Mouse (Mus musculus) liver, embryonic 11.5 days (tissue): ENCODE results near the gene Gdpd1. TPM values are rescaled to one million over a fixed set of nuclear protein-coding genes. Genes with fewer than 3 reads are reported as not detected.

Experiments used
- ATAC-seq: fragments of 200-750 bp; cut with Nextera tagmentation; replicated peaks from 2 replicates; pipeline ENCODE4 v1.8.0; 2017; ENCODE audit warnings: moderate number of reproducible peaks, mild to moderate bottlenecking, moderate TSS enrichment, moderate library complexity; ENCODE audit not compliant: low FRiP score
- DNase-seq: peaks from one replicate; pipeline ENCODE4 v3.0.0-alpha.2; 2017; ENCODE audit warnings: low spot score
- H3K27ac ChIP-seq: fragments of 300-500 bp; sonication (generic); 2 replicates; pipeline ENCODE4 v1.5.1; 2014; ENCODE audit warnings: mild to moderate bottlenecking, low read depth, low read length, control low read depth
- H3K27me3 ChIP-seq: fragments of 300-500 bp; sonication (generic); replicated peaks from 2 replicates; pipeline ENCODE4 v1.6.1; 2014; ENCODE audit warnings: low read length, mixed read lengths; ENCODE audit not compliant: control insufficient read depth, insufficient read depth
- H3K36me3 ChIP-seq: fragments of 300-500 bp; sonication (generic); 2 replicates; pipeline ENCODE4 v1.6.1; 2014; ENCODE audit warnings: mild to moderate bottlenecking, low read length, moderate library complexity, mixed read lengths; ENCODE audit not compliant: control insufficient read depth, insufficient read depth
- H3K4me1 ChIP-seq: fragments of 300-500 bp; sonication (generic); replicated peaks from 2 replicates; pipeline ENCODE4 v1.6.1; 2014; ENCODE audit warnings: low read length, mixed read lengths; ENCODE audit not compliant: control insufficient read depth, insufficient read depth
- H3K4me2 ChIP-seq: fragments of 300-500 bp; sonication (generic); 2 replicates; pipeline ENCODE4 v1.6.1; 2014; ENCODE audit warnings: mild to moderate bottlenecking, control low read depth, moderate library complexity
- H3K4me3 ChIP-seq: fragments of 300-500 bp; sonication (generic); 2 replicates; pipeline ENCODE4 v1.5.1; 2014; ENCODE audit warnings: low read depth, low read length, control low read depth
- H3K9ac ChIP-seq: fragments of 300-500 bp; sonication (generic); 2 replicates; pipeline ENCODE4 v1.6.1; 2014; ENCODE audit warnings: low read depth, low read length, control low read depth
- H3K9me3 ChIP-seq: fragments of 300-500 bp; sonication (generic); 2 replicates; pipeline ENCODE4 v1.6.1; 2016; ENCODE audit warnings: low read length, inconsistent platforms, mixed read lengths; ENCODE audit not compliant: control insufficient read depth
- WGBS: fragments of 180-500 bp; shearing (Covaris S2); extraction: QIAGEN DNeasy Blood & Tissue Kit; methylation state at CpG from one replicate; pipeline ENCODE4 v1.1.7; 2014; 5-methylcytosine and 5-hydroxymethylcytosine counted together
- polyA plus RNA-seq: library from polyadenylated mRNA; unstranded; fragments of >200 nt; fragmentation: Nextera tagmentation; extraction: Ambion mirVana; gene quantifications from 2 replicates; pipeline ENCODE4 v1.2.1, GENCODE M21; 2014

The Gdpd1 gene
- polyA plus RNA-seq, 1 experiment from 2014 or later = 12.0 TPM

- Histone ChIP-seq H3K9me3 (no peaks in the 10 kb centered on the region), H3K36me3 (no peaks in the 10 kb centered on the region), H3K27me3 (no peaks in the 10 kb centered on the region), H3K4me3 (no peak overlapping the region), H3K27ac (no peak overlapping the region), H3K9ac (no peak overlapping the region), H3K4me1 (no peaks in the 10 kb centered on the region), H3K4me2 (no peak overlapping the region)
- DNase-seq (no peak), ATAC-seq (no peak)
- WGBS = 44% methylated on average over 8 of the region's 8 CpGs
Observed at GRCm38 (mm10) chr11:87001217-87001616, 72.6 kb downstream of the Gdpd1 start.

GRCm38 (mm10) chr11:86996266-86996665, 77.6 kb downstream of the Gdpd1 start:
- no peak overlapping the region for H3K4me3 ChIP-seq
- peaks cover 19% of the 10 kb centered on the region for H3K4me1 ChIP-seq
- no peak for ATAC-seq
- DNase-seq = no peak
- H3K4me2 ChIP-seq = no peak overlapping the region
- H3K27ac ChIP-seq = no peak overlapping the region
- H3K9ac ChIP-seq = no peak overlapping the region
- H3K9me3 ChIP-seq = no peaks in the 10 kb centered on the region
- no peaks in the 10 kb centered on the region for H3K27me3 ChIP-seq
- no peaks in the 10 kb centered on the region for H3K36me3 ChIP-seq
- WGBS = 64% methylated on average over 2 of the region's 2 CpGs

DNA sequence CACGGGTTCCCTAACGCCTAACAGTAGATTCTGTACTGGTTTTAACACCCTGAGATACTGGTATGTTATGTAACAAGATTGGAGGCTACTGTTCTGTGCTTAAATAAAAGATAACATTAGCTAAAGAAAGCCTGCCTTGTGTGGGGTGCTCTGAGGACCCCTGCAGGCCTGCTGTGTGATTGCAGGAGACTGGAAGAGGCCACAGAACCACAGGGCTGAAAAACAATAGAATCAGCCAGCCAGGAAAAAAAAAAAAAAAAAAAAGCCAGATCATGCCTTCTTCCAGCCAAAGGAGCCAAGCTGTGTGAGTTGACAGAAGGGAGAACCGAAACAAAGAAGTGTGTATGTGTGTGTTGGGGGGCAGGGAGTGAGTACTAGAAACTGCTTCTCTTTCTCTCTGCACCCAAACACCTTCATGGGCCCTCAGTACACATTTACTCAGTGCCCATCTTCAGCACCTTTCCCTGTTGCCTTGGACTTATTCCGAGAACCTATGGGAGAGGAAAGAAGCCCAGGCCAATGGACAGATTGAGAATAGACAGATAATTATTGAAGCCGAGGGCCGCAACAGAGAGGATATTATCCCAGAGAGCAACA, 78.1 kb downstream of the Gdpd1 start:
- H3K9me3 ChIP-seq = no peaks in the 10 kb centered on the region
- H3K4me1 ChIP-seq = peaks cover 19% of the 10 kb centered on the region
- no peaks in the 10 kb centered on the region for H3K27me3 ChIP-seq
- 43% methylated on average over 6 of the region's 6 CpGs for WGBS
- no peak overlapping the region for H3K9ac ChIP-seq
- DNase-seq (peak; percentile 45), ATAC-seq (no peak)
- H3K36me3 ChIP-seq = no peaks in the 10 kb centered on the region
- H3K27ac ChIP-seq = no peak overlapping the region
- H3K4me3 ChIP-seq = no peak overlapping the region
- no peak overlapping the region for H3K4me2 ChIP-seq

GRCm38 (mm10) chr11:86994791-86995624, 78.9 kb downstream of the Gdpd1 start:
- Histone ChIP-seq H3K36me3 (no peaks in the 10 kb centered on the region), H3K9me3 (no peaks in the 10 kb centered on the region), H3K9ac (no peak overlapping the region), H3K4me3 (no peak overlapping the region), H3K27ac (no peak overlapping the region), H3K27me3 (no peaks in the 10 kb centered on the region), H3K4me1 (peaks cover 19% of the 10 kb centered on the region), H3K4me2 (no peak overlapping the region; the same call in 1 of the 2 replicates)
- DNase-seq (no peak), ATAC-seq (no peak)
- 49% methylated on average over 10 of the region's 10 CpGs for WGBS

GRCm38 (mm10) chr11:86994330-86994729, 79.5 kb downstream of the Gdpd1 start:
- ATAC-seq (no peak), DNase-seq (no peak)
- H3K27me3 ChIP-seq = no peaks in the 10 kb centered on the region
- peak overlapping the region; percentile 99 for H3K4me2 ChIP-seq
- H3K4me1 ChIP-seq = peaks cover 19% of the 10 kb centered on the region
- no peak overlapping the region for H3K9ac ChIP-seq
- H3K36me3 ChIP-seq = no peaks in the 10 kb centered on the region
- H3K9me3 ChIP-seq = no peaks in the 10 kb centered on the region
- H3K27ac ChIP-seq = no peak overlapping the region; the same call in 1 of the 2 replicates
- 15% methylated on average over 6 of the region's 6 CpGs for WGBS
- peak overlapping the region; percentile 89 for H3K4me3 ChIP-seq

DNA sequence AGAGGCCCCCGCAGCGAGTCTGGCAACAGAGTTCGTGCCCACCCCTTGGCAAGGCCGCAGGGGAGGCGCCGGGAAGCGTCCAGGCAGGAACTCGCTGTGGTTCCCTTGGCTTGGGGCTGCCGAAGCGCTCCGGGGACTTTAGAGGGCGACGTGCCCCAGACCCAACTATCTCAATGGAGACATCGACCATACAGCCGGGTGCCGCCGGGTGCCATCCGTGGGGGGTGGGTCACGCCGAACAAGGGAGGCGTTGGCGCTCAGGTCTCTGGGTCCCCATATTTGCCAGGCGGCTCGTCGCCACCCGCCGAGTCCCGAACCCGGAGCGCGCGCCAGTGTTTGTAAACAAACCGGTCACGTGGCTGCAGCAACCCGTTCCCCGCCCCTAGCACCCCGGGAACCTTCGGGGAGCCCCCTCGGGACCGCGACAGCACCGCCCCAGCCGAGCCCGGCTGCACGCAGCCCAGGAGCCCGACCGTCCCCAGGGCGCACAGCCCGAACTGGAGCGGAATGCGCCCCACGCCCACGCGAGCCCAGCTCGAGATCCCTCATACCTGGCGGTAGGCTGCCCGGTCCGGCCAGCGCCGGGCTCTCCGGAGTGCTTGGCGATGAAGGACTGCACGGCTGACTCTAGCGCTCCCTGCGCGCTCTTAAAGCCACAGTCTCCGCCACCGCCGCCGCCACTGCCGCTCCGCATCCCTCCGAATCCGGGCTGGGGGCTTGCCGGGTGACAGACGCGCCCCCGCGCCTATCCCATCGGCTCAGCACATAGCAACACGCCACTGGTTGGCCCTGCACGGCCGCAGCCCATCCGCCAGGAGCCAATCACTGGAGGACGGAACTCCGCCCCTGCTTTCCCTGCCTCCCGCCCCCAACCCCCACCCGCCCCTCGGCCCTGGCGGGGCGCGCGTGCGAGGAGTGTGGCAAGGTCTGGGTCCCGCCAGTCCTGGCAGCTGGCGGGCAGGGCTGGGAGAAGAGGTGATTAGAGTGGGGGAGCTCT, 80.5 kb downstream of the Gdpd1 start, which contains the start of gene Ypel2:
Ypel2 (minus strand) TSS at position 667 of the 997 bp plus-strand sequence.
- H3K27ac ChIP-seq = peak within 1 kb of the TSS; percentile 75
- no peaks in the 10 kb centered on the region for H3K27me3 ChIP-seq
- H3K4me1 ChIP-seq = peaks cover 19% of the 10 kb centered on the region
- peak within 1 kb of the TSS; percentile 89 for H3K4me3 ChIP-seq
- no peaks in the 10 kb centered on the region for H3K9me3 ChIP-seq
- no peaks in the 10 kb centered on the region for H3K36me3 ChIP-seq
- WGBS = under 1% methylated on average over 96 of the region's 96 CpGs
- H3K4me2 ChIP-seq = peak within 1 kb of the TSS; percentile 99
- H3K9ac ChIP-seq = peak within 1 kb of the TSS; percentile 61
- ATAC-seq = peak; percentile 99
- DNase-seq = peak; percentile 87

GRCm38 (mm10) chr11:86992461-86992988, 81.3 kb downstream of the Gdpd1 start:
- H3K27ac ChIP-seq = no peak overlapping the region
- peaks cover 19% of the 10 kb centered on the region for H3K4me1 ChIP-seq

DNA sequence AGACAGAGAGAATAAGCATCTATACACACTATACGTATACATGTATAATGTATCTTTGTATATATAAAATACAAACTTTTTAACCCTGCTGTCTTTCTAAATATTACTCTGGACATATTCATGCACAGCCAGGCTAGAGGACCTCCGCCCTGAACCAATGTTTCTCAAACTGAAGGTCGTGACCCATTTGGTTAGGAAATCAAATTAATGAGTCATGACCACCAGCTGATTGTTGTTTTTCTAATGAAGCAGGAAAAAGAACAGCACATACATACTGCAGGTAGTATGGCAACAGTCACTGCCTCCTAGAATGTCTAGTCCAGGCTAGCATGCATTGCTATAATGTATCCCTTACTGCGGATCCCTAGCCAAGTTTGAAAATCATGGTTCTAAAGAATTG, 82.6 kb downstream of the Gdpd1 start:
- H3K27me3 ChIP-seq = no peaks in the 10 kb centered on the region
- H3K4me1 ChIP-seq = peaks cover 19% of the 10 kb centered on the region
- 83% methylated on average over 4 of the region's 4 CpGs for WGBS
- H3K4me3 ChIP-seq = no peak overlapping the region
- no peak overlapping the region for H3K27ac ChIP-seq
- H3K4me2 ChIP-seq = peak overlapping the region; percentile 99; the same call in 1 of the 2 replicates
- no peaks in the 10 kb centered on the region for H3K36me3 ChIP-seq
- no peak overlapping the region for H3K9ac ChIP-seq
- ATAC-seq (no peak), DNase-seq (no peak)
- no peaks in the 10 kb centered on the region for H3K9me3 ChIP-seq

More at GRCm38 (mm10) chr11:86992461-86992988, 81.3 kb downstream of the Gdpd1 start:
- no peaks in the 10 kb centered on the region for H3K9me3 ChIP-seq
- peak; percentile 37 for DNase-seq
- H3K36me3 ChIP-seq = no peaks in the 10 kb centered on the region
- peak overlapping the region; percentile 61 for H3K9ac ChIP-seq
- H3K4me3 ChIP-seq = peak overlapping the region; percentile 89
- ATAC-seq = no peak
- H3K27me3 ChIP-seq = no peaks in the 10 kb centered on the region
- 7% methylated on average over 13 of the region's 13 CpGs for WGBS
- peak overlapping the region; percentile 99 for H3K4me2 ChIP-seq
